Mouse (Mus musculus) heart, embryonic 11.5 days (tissue): Measurements from ENCODE around the gene Phlda3. TPM values are rescaled to one million over a fixed set of nuclear protein-coding genes. Genes with fewer than 3 reads are reported as not detected.

ENCODE experiments used
- ATAC-seq: fragments of 200-750 bp; cut with Nextera tagmentation; replicated peaks from 2 replicates; pipeline ENCODE4 v1.8.0; 2017; ENCODE audit warnings: moderate library complexity; ENCODE audit not compliant: insufficient number of reproducible peaks, low FRiP score, low TSS enrichment
- H3K27ac ChIP-seq: fragments of 300-500 bp; sonication (generic); 2 replicates; pipeline ENCODE4 v1.5.1; 2014; ENCODE audit warnings: mild to moderate bottlenecking, low read depth, low read length
- H3K27me3 ChIP-seq: fragments of 300-500 bp; sonication (generic); 2 replicates; pipeline ENCODE4 v1.6.1; 2014; ENCODE audit warnings: mild to moderate bottlenecking, low read length, mixed read lengths; ENCODE audit not compliant: control insufficient read depth, insufficient read depth
- H3K36me3 ChIP-seq: fragments of 300-500 bp; sonication (generic); 2 replicates; pipeline ENCODE4 v1.6.1; 2014; ENCODE audit warnings: mild to moderate bottlenecking, low read length, moderate library complexity, mixed read lengths; ENCODE audit not compliant: control insufficient read depth, insufficient read depth
- H3K4me1 ChIP-seq: fragments of 300-500 bp; sonication (generic); 2 replicates; pipeline ENCODE4 v1.6.1; 2014; ENCODE audit warnings: low read length; ENCODE audit not compliant: control insufficient read depth, insufficient read depth
- H3K4me2 ChIP-seq: fragments of 300-500 bp; sonication (generic); 2 replicates; pipeline ENCODE4 v1.6.1; 2014; ENCODE audit warnings: mild to moderate bottlenecking, moderate library complexity
- H3K4me3 ChIP-seq: fragments of 300-500 bp; sonication (generic); 2 replicates; pipeline ENCODE4 v1.5.1; 2014; ENCODE audit warnings: low read depth, low read length
- H3K9ac ChIP-seq: fragments of 300-500 bp; sonication (generic); 2 replicates; pipeline ENCODE4 v1.6.1; 2014; ENCODE audit warnings: mild to moderate bottlenecking, low read depth, low read length, moderate library complexity
- H3K9me3 ChIP-seq: fragments of 300-500 bp; sonication (generic); replicated peaks from 2 replicates; pipeline ENCODE4 v1.6.1; 2016; ENCODE audit warnings: low read length; ENCODE audit not compliant: control insufficient read depth
- WGBS: fragments of 180-500 bp; shearing (Covaris S2); extraction: QIAGEN DNeasy Blood & Tissue Kit; methylation state at CpG from one replicate; pipeline ENCODE4 v1.1.7; 2014; ENCODE audit not compliant: insufficient replicate concordance; 5-methylcytosine and 5-hydroxymethylcytosine counted together
- polyA plus RNA-seq: library from polyadenylated mRNA; unstranded; fragments of >200 nt; fragmentation: Nextera tagmentation; extraction: Ambion mirVana; gene quantifications from 2 replicates; pipeline ENCODE4 v1.2.1, GENCODE M21; 2014

Gene Phlda3
- polyA plus RNA-seq = 61.5 and 68.1 TPM in 2 replicates

- Histone ChIP-seq H3K4me3 (peak within 1 kb of the TSS; percentile 82), H3K4me2 (peak within 1 kb of the TSS; percentile 91), H3K9ac (peak within 1 kb of the TSS; percentile 86), H3K36me3 (peaks cover 7% of the 10 kb centered on the region), H3K4me1 (peaks cover 47% of the 10 kb centered on the region), H3K9me3 (no peaks in the 10 kb centered on the region), H3K27ac (peak within 1 kb of the TSS; percentile 95), H3K27me3 (no peaks in the 10 kb centered on the region)
- ATAC-seq = peak; percentile 81
- under 1% methylated on average over 77 of the region's 90 CpGs for WGBS
These were observed at the start of gene Phlda3 for GRCm38 (mm10) chr1:135765645-135766591. Gene Phlda3 (plus strand): TSS chr1:135766119.

GRCm38 (mm10) chr1:135719486-135719885 is 46.4 kb upstream of the Phlda3 start:
- no peak for ATAC-seq
- Histone ChIP-seq H3K9ac (no peak overlapping the region), H3K4me1 (peaks cover 23% of the 10 kb centered on the region), H3K4me3 (no peak overlapping the region), H3K9me3 (no peaks in the 10 kb centered on the region), H3K27ac (peak overlapping the region; percentile 54; the same call in 1 of the 2 replicates), H3K27me3 (no peaks in the 10 kb centered on the region), H3K4me2 (no peak overlapping the region), H3K36me3 (no peaks in the 10 kb centered on the region)
- 20% methylated on average over 9 of the region's 9 CpGs for WGBS

DNA sequence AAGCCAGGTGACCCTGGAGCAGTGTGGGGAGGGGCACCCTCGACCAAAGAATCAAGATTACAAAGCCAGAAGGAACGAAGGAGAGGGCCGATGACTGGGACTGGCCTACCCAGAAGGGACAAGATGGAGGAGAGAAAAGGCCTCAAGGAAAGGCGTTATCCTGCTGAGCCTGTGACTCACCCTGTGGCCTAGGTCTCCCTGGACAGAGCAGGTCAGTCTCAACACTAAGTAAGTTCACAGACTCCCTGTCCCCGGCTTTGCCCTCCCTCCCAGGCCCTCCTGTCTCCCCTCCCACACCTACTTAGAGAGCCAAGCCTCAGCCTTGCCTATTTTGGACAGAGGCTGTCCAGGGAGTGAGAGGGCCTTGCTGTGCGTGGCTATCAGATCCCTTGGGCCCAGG is 45.9 kb upstream of the Phlda3 start, which contains the start of gene Csrp1:
TSS of gene Csrp1 (plus strand) at position 79 of the 400 bp plus-strand sequence.
- Histone ChIP-seq H3K4me1 (peaks cover 18% of the 10 kb centered on the region), H3K27ac (peak within 1 kb of the TSS; percentile 54), H3K9me3 (no peaks in the 10 kb centered on the region), H3K4me3 (no peak within 1 kb of the TSS), H3K27me3 (no peaks in the 10 kb centered on the region), H3K36me3 (no peaks in the 10 kb centered on the region), H3K9ac (peak within 1 kb of the TSS; percentile 5; the same call in 1 of the 2 replicates), H3K4me2 (no peak within 1 kb of the TSS)
- WGBS = 48% methylated on average over 6 of the region's 6 CpGs
- ATAC-seq = no peak; the same call in 1 of the 2 replicates

- H3K27ac ChIP-seq = no peak overlapping the region
- 59% methylated on average over 1 of the region's 1 CpGs for WGBS
These were observed 42.9 kb upstream of the Phlda3 start for GRCm38 (mm10) chr1:135723016-135723415.

GRCm38 (mm10) chr1:135724134-135724533 is 41.8 kb upstream of the Phlda3 start:
- Histone ChIP-seq H3K4me2 (no peak overlapping the region), H3K27me3 (no peaks in the 10 kb centered on the region), H3K4me1 (peaks cover 20% of the 10 kb centered on the region), H3K27ac (no peak overlapping the region), H3K9me3 (no peaks in the 10 kb centered on the region), H3K36me3 (no peaks in the 10 kb centered on the region), H3K4me3 (no peak overlapping the region), H3K9ac (no peak overlapping the region)
- 67% methylated on average over 4 of the region's 4 CpGs for WGBS
- ATAC-seq = no peak

More at GRCm38 (mm10) chr1:135723016-135723415, 42.9 kb upstream of the Phlda3 start:
- Histone ChIP-seq H3K4me3 (no peak overlapping the region), H3K27me3 (no peaks in the 10 kb centered on the region), H3K4me2 (no peak overlapping the region), H3K4me1 (peaks cover 13% of the 10 kb centered on the region), H3K9ac (no peak overlapping the region), H3K36me3 (no peaks in the 10 kb centered on the region), H3K9me3 (no peaks in the 10 kb centered on the region)
- no peak for ATAC-seq

- Histone ChIP-seq H3K9ac (no peak overlapping the region), H3K4me1 (peaks cover 17% of the 10 kb centered on the region), H3K27ac (no peak overlapping the region), H3K27me3 (no peaks in the 10 kb centered on the region), H3K4me3 (no peak overlapping the region), H3K36me3 (no peaks in the 10 kb centered on the region), H3K9me3 (no peaks in the 10 kb centered on the region), H3K4me2 (no peak overlapping the region)
- WGBS = 87% methylated on average over 6 of the region's 6 CpGs
- no peak for ATAC-seq
These were observed 40.6 kb upstream of the Phlda3 start for GRCm38 (mm10) chr1:135725324-135725723.

DNA sequence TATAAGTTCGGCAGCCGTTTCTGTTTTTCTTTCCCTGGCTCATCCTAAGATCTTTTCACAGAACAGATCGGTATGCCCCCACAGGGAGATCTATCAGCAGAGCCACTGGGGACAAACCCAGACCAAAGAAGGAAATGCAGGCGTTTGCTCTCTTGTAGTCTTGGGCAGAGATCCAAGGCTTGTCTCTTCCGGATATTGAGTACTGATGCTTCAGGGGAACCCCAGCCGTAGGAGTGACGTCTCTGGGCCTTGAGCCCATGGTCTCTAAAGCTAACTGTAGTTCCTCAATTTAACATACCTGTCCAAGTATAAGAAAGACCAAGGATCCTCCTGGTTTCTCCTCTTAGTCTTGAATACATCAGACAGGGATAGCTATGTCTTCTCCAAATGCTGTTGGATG is 40.0 kb upstream of the Phlda3 start:
- peaks cover 20% of the 10 kb centered on the region for H3K4me1 ChIP-seq

GRCm38 (mm10) chr1:135728631-135729366 is 37.1 kb upstream of the Phlda3 start:
- ATAC-seq = peak; percentile 74
- Histone ChIP-seq H3K4me3 (peak overlapping the region; percentile 79), H3K9me3 (no peaks in the 10 kb centered on the region), H3K9ac (peak overlapping the region; percentile 95), H3K27ac (peak overlapping the region; percentile 93), H3K36me3 (no peaks in the 10 kb centered on the region), H3K4me1 (peaks cover 49% of the 10 kb centered on the region), H3K27me3 (no peaks in the 10 kb centered on the region), H3K4me2 (peak overlapping the region; percentile 93)
- 1% methylated on average over 35 of the region's 35 CpGs for WGBS

More for the DNA sequence above, 40.0 kb upstream of the Phlda3 start:
- Histone ChIP-seq H3K27ac (no peak overlapping the region), H3K9ac (no peak overlapping the region), H3K4me3 (no peak overlapping the region), H3K9me3 (no peaks in the 10 kb centered on the region), H3K27me3 (no peaks in the 10 kb centered on the region), H3K36me3 (no peaks in the 10 kb centered on the region), H3K4me2 (no peak overlapping the region)
- WGBS = 52% methylated on average over 7 of the region's 7 CpGs
- no peak for ATAC-seq
